Mouse (Mus musculus) macrophage (primary cell): ENCODE results near the gene Abhd2. TPM values are rescaled to one million over a fixed set of nuclear protein-coding genes. Genes with fewer than 3 reads are reported as not detected.

Experiments used
- H3K27ac ChIP-seq: fragments of 350-480 bp; formaldehyde crosslinking; 2 replicates; pipeline ENCODE4 v1.9.0; 2021
- H3K36me3 ChIP-seq: fragments of 350-480 bp; formaldehyde crosslinking; 2 replicates; pipeline ENCODE4 v1.9.0; 2021; ENCODE audit errors: inconsistent target
- H3K4me3 ChIP-seq: fragments of 350-480 bp; formaldehyde crosslinking; 2 replicates; pipeline ENCODE4 v1.9.0; 2021; ENCODE audit errors: inconsistent target
- H3K79me2 ChIP-seq: fragments of 350-480 bp; formaldehyde crosslinking; 2 replicates; pipeline ENCODE4 v1.9.0; 2021; ENCODE audit errors: inconsistent target
- WGBS: methylation state at CpG from one replicate; pipeline ENCODE4 v1.1.7; 2026; ENCODE audit warnings: inconsistent platforms; ENCODE audit not compliant: missing documents; 5-methylcytosine and 5-hydroxymethylcytosine counted together
- polyA plus RNA-seq: library from polyadenylated mRNA; stranded (reverse); fragments of 250-400 nt; gene quantifications from 3 replicates; pipeline ENCODE4 v1.2.4, GENCODE M21; 2018; ENCODE audit warnings: inconsistent platforms

Gene Abhd2
- polyA plus RNA-seq, 1 experiment from 2014 or later = 25.1 TPM

DNA sequence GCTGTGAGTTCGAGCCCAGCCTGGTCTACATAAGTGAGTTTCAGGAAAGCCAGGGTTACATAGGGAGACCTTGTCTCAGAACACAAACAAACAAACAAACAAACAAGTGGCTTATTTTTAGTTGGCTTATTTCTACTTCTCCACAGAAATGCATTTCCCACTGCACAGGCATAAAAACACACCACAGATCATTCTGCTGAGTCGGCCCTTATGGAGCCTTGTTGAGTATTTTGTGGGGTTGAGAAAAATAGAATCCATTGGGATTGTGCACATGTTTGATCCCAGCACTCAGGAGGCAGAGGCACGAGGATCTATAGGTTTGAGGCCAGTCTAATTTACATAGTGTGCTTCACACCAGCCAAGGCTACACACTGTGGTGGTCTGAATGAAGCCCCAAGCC is 127.3 kb downstream of the Abhd2 start:
- 88% methylated on average over 3 of the region's 3 CpGs for WGBS
- Histone ChIP-seq H3K36me3 (no peaks in the 10 kb centered on the region), H3K79me2 (no peaks in the 10 kb centered on the region)

DNA sequence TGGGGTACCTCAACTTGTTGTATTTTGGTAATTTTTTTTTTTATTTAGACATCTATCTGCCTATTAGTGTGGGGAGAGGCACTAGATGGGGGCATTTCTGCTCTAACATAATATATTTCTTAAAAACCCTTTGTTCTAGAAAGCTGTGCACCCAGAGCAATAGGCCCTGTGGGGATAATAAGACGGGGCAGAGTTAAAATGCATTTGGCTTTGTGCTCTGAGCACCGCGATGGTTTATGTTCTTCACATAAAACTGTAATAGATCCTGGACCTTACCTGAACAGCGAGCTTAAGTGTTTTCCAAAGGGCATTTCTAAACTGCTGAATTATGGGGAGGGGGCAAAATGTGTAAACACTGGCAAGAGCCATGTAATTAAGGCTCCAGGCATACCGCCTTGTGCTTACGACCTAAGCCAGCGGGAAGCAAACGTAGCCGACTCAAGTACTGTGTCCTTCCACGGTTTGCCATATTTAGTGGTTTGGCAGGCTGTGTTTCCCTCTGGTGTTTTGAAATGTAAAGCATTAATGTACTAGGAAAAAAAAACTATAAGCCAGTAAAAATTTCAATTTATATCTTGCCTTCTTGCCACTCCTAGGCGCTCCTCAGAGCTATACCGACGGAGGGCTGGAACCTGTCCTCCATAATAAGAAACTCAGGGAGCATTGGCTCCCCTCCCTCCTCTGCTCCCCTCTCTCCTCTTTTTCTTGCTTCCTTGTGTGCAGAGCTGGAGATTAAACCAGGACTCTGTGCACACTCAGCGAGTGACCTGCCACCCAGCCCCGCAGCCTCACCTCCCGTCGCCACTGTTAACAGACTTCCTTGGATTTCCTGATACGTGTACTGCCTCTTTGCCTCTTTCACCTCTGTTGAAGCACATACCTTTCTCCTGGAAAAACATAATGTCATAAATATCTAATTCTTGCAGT is 141.7 kb downstream of the Abhd2 start:
- no peaks in the 10 kb centered on the region for H3K36me3 ChIP-seq

More for the DNA sequence above, 127.3 kb downstream of the Abhd2 start:
- Histone ChIP-seq H3K27ac (no peak overlapping the region), H3K4me3 (no peak overlapping the region)

More for the DNA sequence above, 141.7 kb downstream of the Abhd2 start:
- Histone ChIP-seq H3K4me3 (no peak overlapping the region), H3K79me2 (no peaks in the 10 kb centered on the region), H3K27ac (no peak overlapping the region)
- WGBS = 95% methylated on average over 18 of the region's 18 CpGs

Other genes with a start within 250 kb of the Abhd2 start
- gene Acan, start 219.7 kb upstream of the Abhd2 start, polyA plus RNA-seq = not detected in 3 replicates
- not detected in 3 replicates for gene Hapln3, start 142.2 kb upstream of the Abhd2 start, polyA plus RNA-seq
- gene Mfge8, start 124.1 kb upstream of the Abhd2 start, polyA plus RNA-seq = 152 to 229 TPM (median 154 TPM) in 3 replicates
- not detected in 3 replicates for gene Rlbp1, start 113.8 kb downstream of the Abhd2 start, polyA plus RNA-seq
- 0.18 to 2.9 TPM (median 1.1 TPM) in 3 replicates for gene Fanci, start 118.7 kb downstream of the Abhd2 start, polyA plus RNA-seq
- gene Polg, start 193.2 kb downstream of the Abhd2 start, polyA plus RNA-seq = 11.0 to 22.7 TPM (median 18.7 TPM) in 3 replicates